Mouse (Mus musculus): Measurements from ENCODE around the gene Tmem189. TPM values are rescaled to one million over a fixed set of nuclear protein-coding genes. Genes with fewer than 3 reads are reported as not detected.

Tmem189 gene
- polyA plus RNA-seq, 1 experiment from 2014 or later: 40.1 TPM

GRCm38 (mm10) chr2:167671101-167671633 is 18.5 kb downstream of the Tmem189 start:
- Histone ChIP-seq H3K27me3 (no peaks in the 10 kb centered on the region), H3K9me3 (no peaks in the 10 kb centered on the region), H3K36me3 (no peaks in the 10 kb centered on the region), H3K27ac (no peak overlapping the region), H3K4me2 (replicated peaks) (no peak overlapping the region), H3K4me3 (no peak overlapping the region), H3K9ac (no peak overlapping the region), H3K4me1 (no peaks in the 10 kb centered on the region)
- 77% methylated on average over 5 of the region's 5 CpGs for WGBS
- no peak for ATAC-seq (ENCODE audit: low FRiP score, low read depth)

- Histone ChIP-seq H3K9me3 (no peaks in the 10 kb centered on the region), H3K4me1 (no peaks in the 10 kb centered on the region), H3K27me3 (no peaks in the 10 kb centered on the region), H3K9ac (no peak overlapping the region), H3K4me2 (replicated peaks) (no peak overlapping the region), H3K4me3 (no peak overlapping the region), H3K27ac (no peak overlapping the region), H3K36me3 (no peaks in the 10 kb centered on the region)
- no peak for ATAC-seq (ENCODE audit: low FRiP score, low read depth)
- WGBS: 70% methylated on average over 4 of the region's 4 CpGs
Measured at GRCm38 (mm10) chr2:167669398-167669797, 20.2 kb downstream of the Tmem189 start.

- no peak overlapping the region for H3K4me2 ChIP-seq (replicated peaks)
- no peaks in the 10 kb centered on the region for H3K36me3 ChIP-seq
- H3K27ac ChIP-seq: no peak overlapping the region
- H3K27me3 ChIP-seq: no peaks in the 10 kb centered on the region; the same call in 1 of the 2 replicates
- no peaks in the 10 kb centered on the region for H3K4me1 ChIP-seq
- no peaks in the 10 kb centered on the region for H3K9me3 ChIP-seq
- H3K9ac ChIP-seq: no peak overlapping the region
- no peak for ATAC-seq (ENCODE audit: low FRiP score, low read depth)
- WGBS: 84% methylated on average over 5 of the region's 5 CpGs
- H3K4me3 ChIP-seq: no peak overlapping the region
Measured at GRCm38 (mm10) chr2:167668426-167668825, 21.2 kb downstream of the Tmem189 start.

- Histone ChIP-seq H3K27me3 (peaks cover 5% of the 10 kb centered on the region; the same call in 1 of the 2 replicates), H3K4me1 (peaks cover 8% of the 10 kb centered on the region), H3K36me3 (no peaks in the 10 kb centered on the region), H3K9me3 (no peaks in the 10 kb centered on the region), H3K27ac (no peak overlapping the region), H3K4me3 (no peak overlapping the region), H3K9ac (no peak overlapping the region), H3K4me2 (replicated peaks) (no peak overlapping the region)
- 71% methylated on average over 18 of the region's 18 CpGs for WGBS
- ATAC-seq (ENCODE audit: low FRiP score, low read depth): no peak
Measured at GRCm38 (mm10) chr2:167665972-167666713, 23.5 kb downstream of the Tmem189 start.

- peaks cover 6% of the 10 kb centered on the region for H3K36me3 ChIP-seq
- H3K4me1 ChIP-seq: peaks cover 33% of the 10 kb centered on the region
- no peak overlapping the region for H3K4me2 ChIP-seq (replicated peaks)
- peaks cover 5% of the 10 kb centered on the region; the same call in 1 of the 2 replicates for H3K27me3 ChIP-seq
- H3K9me3 ChIP-seq: no peaks in the 10 kb centered on the region
- WGBS: 67% methylated on average over 6 of the region's 6 CpGs
- H3K4me3 ChIP-seq: peak overlapping the region; percentile 89
- ATAC-seq (ENCODE audit: low FRiP score, low read depth): no peak
- no peak overlapping the region for H3K27ac ChIP-seq
- no peak overlapping the region for H3K9ac ChIP-seq
Measured at GRCm38 (mm10) chr2:167662713-167663112, 26.9 kb downstream of the Tmem189 start.

GRCm38 (mm10) chr2:167661270-167662203 is 28.1 kb downstream of the Tmem189 start, which contains the start of gene Gm20431:
Gene Gm20431 (minus strand): TSS chr2:167661496.
- H3K4me2 ChIP-seq (replicated peaks): peak within 1 kb of the TSS; percentile 97

GRCm38 (mm10) chr2:167660611-167660971 is 29.0 kb downstream of the Tmem189 start:
- H3K27me3 ChIP-seq: peaks cover 5% of the 10 kb centered on the region; the same call in 1 of the 2 replicates
- peaks cover 9% of the 10 kb centered on the region for H3K36me3 ChIP-seq
- H3K27ac ChIP-seq: peak overlapping the region; percentile 52; the same call in 1 of the 2 replicates
- no peak for ATAC-seq (ENCODE audit: low FRiP score, low read depth)
- peak overlapping the region; percentile 89 for H3K4me3 ChIP-seq
- H3K4me1 ChIP-seq: peaks cover 37% of the 10 kb centered on the region
- peak overlapping the region; percentile 92 for H3K9ac ChIP-seq
- peak overlapping the region; percentile 97 for H3K4me2 ChIP-seq (replicated peaks)
- under 1% methylated on average over 12 of the region's 12 CpGs for WGBS
- H3K9me3 ChIP-seq: no peaks in the 10 kb centered on the region

More at GRCm38 (mm10) chr2:167661270-167662203, 28.1 kb downstream of the Tmem189 start, which contains the start of gene Gm20431:
- H3K4me3 ChIP-seq: peak within 1 kb of the TSS; percentile 89
- H3K36me3 ChIP-seq: peaks cover 9% of the 10 kb centered on the region
- peak; percentile 94 for ATAC-seq (ENCODE audit: low FRiP score, low read depth)
- peaks cover 5% of the 10 kb centered on the region; the same call in 1 of the 2 replicates for H3K27me3 ChIP-seq
- H3K9me3 ChIP-seq: no peaks in the 10 kb centered on the region
- under 1% methylated on average over 92 of the region's 110 CpGs for whole genome bisulfite sequencing
- peak within 1 kb of the TSS; percentile 92 for H3K9ac ChIP-seq
- H3K4me1 ChIP-seq: peaks cover 34% of the 10 kb centered on the region
- H3K27ac ChIP-seq: peak within 1 kb of the TSS; percentile 55; the same call in 1 of the 2 replicates

- Histone ChIP-seq H3K9ac (peak overlapping the region; percentile 92), H3K9me3 (no peaks in the 10 kb centered on the region), H3K27ac (peak overlapping the region; percentile 52; the same call in 1 of the 2 replicates), H3K36me3 (peaks cover 12% of the 10 kb centered on the region), H3K27me3 (peaks cover 5% of the 10 kb centered on the region; the same call in 1 of the 2 replicates), H3K4me1 (peaks cover 37% of the 10 kb centered on the region), H3K4me2 (replicated peaks) (peak overlapping the region; percentile 97), H3K4me3 (peak overlapping the region; percentile 89)
- ATAC-seq (ENCODE audit: low FRiP score, low read depth): no peak
- whole genome bisulfite sequencing: 25% methylated on average over 13 of the region's 13 CpGs
Measured at GRCm38 (mm10) chr2:167659847-167660610, 29.6 kb downstream of the Tmem189 start.

- Histone ChIP-seq H3K36me3 (peaks cover 19% of the 10 kb centered on the region), H3K4me1 (peaks cover 37% of the 10 kb centered on the region), H3K4me2 (replicated peaks) (peak overlapping the region; percentile 97), H3K9me3 (no peaks in the 10 kb centered on the region), H3K4me3 (peak overlapping the region; percentile 89), H3K9ac (peak overlapping the region; percentile 92), H3K27ac (no peak overlapping the region), H3K27me3 (peaks cover 5% of the 10 kb centered on the region; the same call in 1 of the 2 replicates)
- ATAC-seq (ENCODE audit: low FRiP score, low read depth): no peak
- WGBS: 73% methylated on average over 10 of the region's 10 CpGs
Measured at GRCm38 (mm10) chr2:167659177-167659846, 30.3 kb downstream of the Tmem189 start.

GRCm38 (mm10) chr2:167658712-167659111 is 30.9 kb downstream of the Tmem189 start:
- Histone ChIP-seq H3K9me3 (no peaks in the 10 kb centered on the region), H3K27ac (no peak overlapping the region), H3K27me3 (peaks cover 5% of the 10 kb centered on the region; the same call in 1 of the 2 replicates), H3K9ac (peak overlapping the region; percentile 92; the same call in 1 of the 2 replicates), H3K4me2 (replicated peaks) (peak overlapping the region; percentile 97), H3K36me3 (peaks cover 25% of the 10 kb centered on the region), H3K4me3 (no peak overlapping the region), H3K4me1 (peaks cover 37% of the 10 kb centered on the region)
- ATAC-seq (ENCODE audit: low FRiP score, low read depth): no peak
- 80% methylated on average over 11 of the region's 11 CpGs for WGBS
